Mouse (Mus musculus) left cerebral cortex, adult 2 months (tissue): ENCODE data around the gene Armc7. TPM values are rescaled to one million over a fixed set of nuclear protein-coding genes. Genes with fewer than 3 reads are reported as not detected.

Experiments used
- DNase-seq, 2 experiments: peaks; one replicate each; pipeline ENCODE4 v3.0.0; 2021 to 2022; ENCODE audit warnings: low spot score in 2 of 2, mixed read lengths in 1 of 2; ENCODE audit errors: extremely low spot score in 1 of 2
- H3K27ac ChIP-seq: fragments of 200-600 bp; 2 replicates; pipeline ENCODE4 v1.8.1; 2022
- H3K4me3 ChIP-seq: fragments of 200-600 bp; 2 replicates; pipeline ENCODE4 v1.8.1; 2022
- CTCF ChIP-seq: fragments of 200-600 bp; IDR thresholded peaks from 2 replicates; pipeline ENCODE4 v1.8.1; 2022; ENCODE audit warnings: antibody characterized with exemption, mild to moderate bottlenecking, moderate library complexity
- intact Hi-C: fragments of 180-260 bp; cut with DNase I; formaldehyde crosslinking; loops from one replicate; pipeline ENCODE4 v1.15.1; 2025
- microRNA-seq, 2 experiments: library from miRNA; unstranded; fragments of <30 nt; microRNA quantifications; one replicate each; pipeline ENCODE4 v1.2.0; 2021
- total RNA-seq, 2 experiments: library from RNA; stranded (reverse); gene quantifications; 2 replicates each; pipeline ENCODE4 v1.2.3; 2021

The Armc7 gene
- total RNA-seq, 2 experiments from 2014 or later, result 11.9 to 18.0 TPM

GRCm38 (mm10) chr11:115536856-115537568 lies 61.5 kb downstream of the Armc7 start:
- peak; percentile 14 for TF ChIP-seq CTCF
- peak in 1 of 2 experiments; percentile 41 for DNase-seq
- Histone ChIP-seq H3K27ac (peak overlapping the region; percentile 94), H3K4me3 (peak overlapping the region; percentile 79)
- intact Hi-C loops, result loop anchor here (1.0 to 5.0 kb wide), 4 partner anchors 22 to 110 kb away; partner anchors contain the start of gene Jpt1

DNA sequence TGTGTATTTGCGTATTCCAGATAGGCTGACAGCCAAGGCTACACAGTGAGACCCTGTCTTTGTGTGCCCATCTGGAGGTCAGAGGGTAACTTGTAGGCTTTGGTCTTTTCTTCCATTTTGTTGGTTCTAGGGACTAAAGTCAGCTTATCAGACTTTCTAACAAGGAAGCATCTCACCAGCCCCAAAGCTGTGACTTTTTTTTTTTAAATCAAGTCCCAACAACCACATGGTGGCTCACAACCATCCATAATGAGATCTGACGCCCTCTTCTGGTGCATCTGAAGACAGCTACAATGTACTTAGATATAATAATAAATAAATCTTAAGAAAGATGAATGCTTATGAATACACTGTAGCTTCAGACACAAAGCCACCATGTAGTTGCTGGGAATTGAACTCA lies 62.6 kb downstream of the Armc7 start:
- Histone ChIP-seq H3K27ac (no peak overlapping the region), H3K4me3 (no peak overlapping the region)
- DNase-seq, result no peak
- peak; percentile 35 for TF ChIP-seq CTCF
- intact Hi-C loops, result loop anchor here (5.0 kb wide), 1 partner anchor 111 kb away; no protein-coding TSS in a partner anchor

Small RNA genes within 50 kb of the gene (microRNA-seq; reads per million reads assigned to microRNA genes)
- 0 to 0.24 reads per million in 2 experiments for gene Mir3968

Other genes starting within 250 kb of the Armc7 start
- 10 to 100 TPM; 37.4 to 40.0 TPM for gene Grin2c, start 208.4 kb upstream of the Armc7 start, total RNA-seq
- 10 to 100 TPM; 15.9 to 17.9 TPM for gene Fdxr, start 198.6 kb upstream of the Armc7 start, total RNA-seq
- gene Fads6, start 178.0 kb upstream of the Armc7 start, total RNA-seq, result 10 to 100 TPM; 11.4 to 13.5 TPM
- gene Otop2, start 168.5 kb upstream of the Armc7 start, total RNA-seq, result 1 to 10 TPM; 1.4 to 2.7 TPM
- gene Ush1g, start 153.6 kb upstream of the Armc7 start, total RNA-seq, result under 1 TPM; 0.36 to 0.44 TPM
- not detected for gene Otop3, start 140.9 kb upstream of the Armc7 start, total RNA-seq
- 100 to 1,000 TPM; 117 to 121 TPM for gene Hid1, start 107.9 kb upstream of the Armc7 start, total RNA-seq
- 10 to 100 TPM; 25.0 to 26.4 TPM for gene Cdr2l, start 93.8 kb upstream of the Armc7 start, total RNA-seq
- gene Mrpl58, start 71.9 kb upstream of the Armc7 start, total RNA-seq, result 100 to 1,000 TPM; 113 to 118 TPM
- gene Atp5h, start 55.7 kb upstream of the Armc7 start, total RNA-seq, result 100 to 1,000 TPM; 436 to 465 TPM
- 10 to 100 TPM; 72.4 to 76.2 TPM for gene Kctd2, start 55.5 kb upstream of the Armc7 start, total RNA-seq
- under 1 TPM in 1 of 2 experiments, not detected in 1; 0.16 TPM for gene Trim80, start 35.1 kb upstream of the Armc7 start, total RNA-seq
- gene Slc16a5, start 13.2 kb upstream of the Armc7 start, total RNA-seq, result not detected
- gene Nt5c, start 16.2 kb downstream of the Armc7 start, total RNA-seq, result 10 to 100 TPM; 57.6 to 67.2 TPM
- gene Jpt1, start 38.7 kb downstream of the Armc7 start, total RNA-seq, result 100 to 1,000 TPM; 158 to 161 TPM
- 100 to 1,000 TPM; 274 TPM for gene Sumo2, start 60.6 kb downstream of the Armc7 start, total RNA-seq
- gene Nup85, start 88.8 kb downstream of the Armc7 start, total RNA-seq, result 10 to 100 TPM; 48.3 to 52.7 TPM
- gene Mrps7, start 128.3 kb downstream of the Armc7 start, total RNA-seq, result 10 to 100 TPM; 51.5 to 51.7 TPM
- gene Gga3, start 128.4 kb downstream of the Armc7 start, total RNA-seq, result 10 to 100 TPM; 83.9 to 95.1 TPM
- gene Mif4gd, start 137.3 kb downstream of the Armc7 start, total RNA-seq, result 10 to 100 TPM; 15.6 to 16.0 TPM
- gene Slc25a19, start 152.6 kb downstream of the Armc7 start, total RNA-seq, result 10 to 100 TPM; 57.2 to 59.5 TPM
- 100 to 1,000 TPM; 186 to 196 TPM for gene Grb2, start 232.9 kb downstream of the Armc7 start, total RNA-seq